Mouse (Mus musculus) 3T3-L1 (cell line): ENCODE results near the gene Trp53tg5.

ENCODE experiments used
- DNase-seq: peaks from one replicate; pipeline ENCODE4 v3.0.0-alpha.2; 2015; ENCODE audit warnings: low read depth, low spot score

Trp53tg5 gene

GRCm38 (mm10) chr2:164433278-164433895 lies 40.1 kb downstream of the Trp53tg5 start:
- DNase-seq: no peak

- peak; percentile 99 for DNase-seq
Measured at GRCm38 (mm10) chr2:164432541-164433191, 40.9 kb downstream of the Trp53tg5 start.

GRCm38 (mm10) chr2:164431676-164432465 lies 41.7 kb downstream of the Trp53tg5 start:
- DNase-seq: peak; percentile 90

GRCm38 (mm10) chr2:164430697-164431096 lies 42.8 kb downstream of the Trp53tg5 start:
- DNase-seq: no peak

- DNase-seq: no peak
Measured at GRCm38 (mm10) chr2:164429881-164430615, 43.5 kb downstream of the Trp53tg5 start.

GRCm38 (mm10) chr2:164428451-164428850 lies 45.1 kb downstream of the Trp53tg5 start:
- DNase-seq: no peak

- no peak for DNase-seq
Measured at GRCm38 (mm10) chr2:164426952-164427351, 46.6 kb downstream of the Trp53tg5 start.

GRCm38 (mm10) chr2:164426121-164426520 lies 47.4 kb downstream of the Trp53tg5 start:
- DNase-seq: no peak

- DNase-seq: no peak
Measured at GRCm38 (mm10) chr2:164425401-164425800, 48.1 kb downstream of the Trp53tg5 start.

- DNase-seq: no peak
Measured at GRCm38 (mm10) chr2:164424406-164424805, 49.1 kb downstream of the Trp53tg5 start.

- DNase-seq: no peak
Measured at GRCm38 (mm10) chr2:164423464-164423863, 50.1 kb downstream of the Trp53tg5 start.

GRCm38 (mm10) chr2:164422675-164423393 lies 50.7 kb downstream of the Trp53tg5 start:
- DNase-seq: no peak

GRCm38 (mm10) chr2:164421979-164422378 lies 51.5 kb downstream of the Trp53tg5 start:
- no peak for DNase-seq

GRCm38 (mm10) chr2:164421306-164421705 lies 52.2 kb downstream of the Trp53tg5 start:
- DNase-seq: no peak
